Mouse (Mus musculus): ENCODE measurements around the gene Cct7. TPM values are rescaled to one million over a fixed set of nuclear protein-coding genes. Genes with fewer than 3 reads are reported as not detected.

The Cct7 gene
- 224 and 249 TPM in 2 replicates for polyA plus RNA-seq (2015; fragmentation: Nextera tagmentation; extraction: Ambion mirVana)

- under 1% methylated on average over 96 of the region's 96 CpGs for WGBS (ENCODE audit: insufficient replicate concordance)
- Histone ChIP-seq H3K4me3 (ENCODE audit: low read depth, low read length) (peak within 1 kb of the TSS; percentile 80), H3K9ac (ENCODE audit: low read depth, low read length) (peak within 1 kb of the TSS; percentile 91), H3K27me3 (ENCODE audit: control insufficient read depth, insufficient read depth, low read depth, low read length) (no peaks in the 10 kb centered on the region), H3K36me3 (ENCODE audit: control insufficient read depth, insufficient read depth) (no peaks in the 10 kb centered on the region), H3K9me3 (replicated peaks; ENCODE audit: control insufficient read depth, low read length) (no peaks in the 10 kb centered on the region), H3K4me1 (ENCODE audit: control insufficient read depth, low read depth, low read length) (peaks cover 29% of the 10 kb centered on the region), H3K27ac (ENCODE audit: low read length) (peak within 1 kb of the TSS; percentile 96), H3K4me2 (ENCODE audit: low read depth, low read length) (peak within 1 kb of the TSS; percentile 100)
- peak; percentile 94 for ATAC-seq (ENCODE audit: low read depth)
Observed at GRCm38 (mm10) chr6:85450697-85451663, at the start of gene Cct7. Cct7 (plus strand) TSS chr6:85451514.

DNA sequence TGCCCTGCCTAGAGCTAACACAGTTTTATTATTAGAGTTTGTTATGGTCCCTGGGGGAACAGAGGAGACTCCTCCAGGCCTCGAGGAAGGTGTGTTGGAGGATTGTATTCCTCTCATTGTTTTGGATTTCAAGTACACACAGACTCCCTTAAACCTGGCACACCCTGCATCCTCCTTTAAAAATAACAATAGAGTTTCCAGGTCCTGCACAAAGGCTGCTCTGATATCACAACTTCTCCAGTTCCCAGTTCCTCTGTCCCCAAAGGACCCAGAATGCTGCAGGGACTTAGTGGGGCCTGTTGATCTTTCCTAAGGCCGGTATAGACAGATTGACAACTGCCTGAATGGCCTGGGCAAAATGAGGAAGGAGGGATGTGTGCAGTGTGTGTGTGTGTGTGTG lies 48.7 kb upstream of the Cct7 start:
- 25% methylated on average over 2 of the region's 2 CpGs for WGBS (ENCODE audit: insufficient replicate concordance)
- H3K4me2 ChIP-seq (ENCODE audit: low read depth, low read length) = no peak overlapping the region
- no peak overlapping the region for H3K27ac ChIP-seq (ENCODE audit: low read length)
- no peaks in the 10 kb centered on the region for H3K36me3 ChIP-seq (ENCODE audit: control insufficient read depth, insufficient read depth)
- H3K4me3 ChIP-seq (ENCODE audit: low read depth, low read length) = no peak overlapping the region
- no peak for ATAC-seq (ENCODE audit: low read depth)
- H3K9ac ChIP-seq (ENCODE audit: low read depth, low read length) = no peak overlapping the region
- peaks cover 10% of the 10 kb centered on the region for H3K27me3 ChIP-seq (ENCODE audit: control insufficient read depth, insufficient read depth, low read depth, low read length)
- no peaks in the 10 kb centered on the region for H3K9me3 ChIP-seq (replicated peaks; ENCODE audit: control insufficient read depth, low read length)
- no peaks in the 10 kb centered on the region for H3K4me1 ChIP-seq (ENCODE audit: control insufficient read depth, low read depth, low read length)

DNA sequence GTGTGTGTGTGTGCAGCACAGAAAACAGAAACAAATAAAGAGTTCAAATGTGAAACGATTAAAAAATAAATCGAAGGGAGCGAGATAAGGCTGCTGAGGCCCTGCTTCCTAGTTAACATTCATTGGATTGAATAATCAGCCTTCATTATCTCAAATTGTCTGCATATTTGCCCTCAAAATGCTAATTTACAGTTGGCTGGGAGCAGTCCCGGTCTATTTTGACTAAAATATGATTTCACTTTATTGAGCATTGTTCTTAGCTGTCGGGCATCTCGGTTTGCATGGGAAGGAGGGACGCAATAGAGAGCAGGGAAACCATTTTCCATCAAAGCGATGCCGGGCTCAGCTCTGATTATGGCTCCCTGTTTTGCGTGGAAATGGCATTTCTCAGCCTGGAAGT lies 48.3 kb upstream of the Cct7 start:
- Histone ChIP-seq H3K4me3 (ENCODE audit: low read depth, low read length) (no peak overlapping the region), H3K9ac (ENCODE audit: low read depth, low read length) (no peak overlapping the region), H3K4me2 (ENCODE audit: low read depth, low read length) (no peak overlapping the region), H3K4me1 (ENCODE audit: control insufficient read depth, low read depth, low read length) (no peaks in the 10 kb centered on the region), H3K27ac (ENCODE audit: low read length) (no peak overlapping the region), H3K9me3 (replicated peaks; ENCODE audit: control insufficient read depth, low read length) (no peaks in the 10 kb centered on the region), H3K36me3 (ENCODE audit: control insufficient read depth, insufficient read depth) (no peaks in the 10 kb centered on the region), H3K27me3 (ENCODE audit: control insufficient read depth, insufficient read depth, low read depth, low read length) (peaks cover 14% of the 10 kb centered on the region)
- no peak for ATAC-seq (ENCODE audit: low read depth)
- 65% methylated on average over 10 of the region's 10 CpGs for WGBS (ENCODE audit: insufficient replicate concordance)

DNA sequence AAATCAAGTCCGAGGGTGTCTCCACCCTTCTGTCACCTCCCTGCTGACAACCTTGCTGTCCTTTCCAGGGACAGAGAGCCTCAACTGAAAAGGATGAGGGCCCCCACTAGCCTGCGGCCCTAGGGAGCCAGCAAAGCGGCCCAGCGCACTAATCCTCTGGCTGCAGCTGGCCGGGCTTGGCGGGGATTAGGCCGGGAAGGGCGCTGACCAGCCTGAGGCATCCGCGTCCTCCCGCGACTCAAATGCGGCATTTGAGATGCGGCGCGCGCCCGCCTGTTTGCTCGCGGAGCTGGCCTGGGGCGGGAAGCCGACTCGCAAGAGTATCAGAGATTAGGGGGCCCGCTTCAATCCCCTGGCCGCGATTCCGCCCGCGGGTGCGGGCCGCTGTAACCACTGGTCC lies 42.3 kb upstream of the Cct7 start:
- H3K4me2 ChIP-seq (ENCODE audit: low read depth, low read length) = no peak overlapping the region

DNA sequence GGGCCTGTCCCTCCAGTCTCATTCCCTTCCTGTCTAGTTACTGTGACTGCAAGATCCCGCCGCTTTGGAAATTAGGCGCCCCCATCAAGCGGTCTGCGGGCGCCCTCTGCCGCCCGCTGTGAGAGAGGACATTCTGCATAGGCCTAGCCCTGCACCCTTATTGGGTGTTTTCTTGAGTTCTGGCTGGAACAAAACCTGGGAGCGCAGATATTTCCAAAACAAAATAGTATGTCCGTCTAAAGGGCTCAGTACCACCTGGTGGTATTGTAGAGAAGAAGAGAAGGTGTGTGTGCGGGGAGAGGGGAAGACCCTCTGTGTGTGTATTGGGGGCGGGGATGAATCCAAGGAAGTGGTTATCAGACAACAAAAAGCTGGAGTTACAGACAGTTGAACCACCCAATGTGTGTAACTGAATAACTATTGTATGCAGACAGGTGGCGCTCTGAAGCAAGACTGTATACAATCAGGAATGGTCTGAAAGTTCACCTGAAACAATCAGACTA lies 40.5 kb upstream of the Cct7 start:
- Histone ChIP-seq H3K36me3 (ENCODE audit: control insufficient read depth, insufficient read depth) (no peaks in the 10 kb centered on the region), H3K9me3 (replicated peaks; ENCODE audit: control insufficient read depth, low read length) (no peaks in the 10 kb centered on the region), H3K27me3 (ENCODE audit: control insufficient read depth, insufficient read depth, low read depth, low read length) (peaks cover 40% of the 10 kb centered on the region), H3K4me3 (ENCODE audit: low read depth, low read length) (no peak overlapping the region), H3K4me1 (ENCODE audit: control insufficient read depth, low read depth, low read length) (no peaks in the 10 kb centered on the region), H3K9ac (ENCODE audit: low read depth, low read length) (no peak overlapping the region), H3K4me2 (ENCODE audit: low read depth, low read length) (no peak overlapping the region), H3K27ac (ENCODE audit: low read length) (no peak overlapping the region)
- no peak for ATAC-seq (ENCODE audit: low read depth)
- WGBS (ENCODE audit: insufficient replicate concordance) = 6% methylated on average over 13 of the region's 13 CpGs

More for the DNA sequence above, 42.3 kb upstream of the Cct7 start:
- Histone ChIP-seq H3K27me3 (ENCODE audit: control insufficient read depth, insufficient read depth, low read depth, low read length) (peaks cover 41% of the 10 kb centered on the region), H3K4me1 (ENCODE audit: control insufficient read depth, low read depth, low read length) (no peaks in the 10 kb centered on the region), H3K27ac (ENCODE audit: low read length) (no peak overlapping the region), H3K9me3 (replicated peaks; ENCODE audit: control insufficient read depth, low read length) (no peaks in the 10 kb centered on the region), H3K4me3 (ENCODE audit: low read depth, low read length) (no peak overlapping the region), H3K9ac (ENCODE audit: low read depth, low read length) (no peak overlapping the region), H3K36me3 (ENCODE audit: control insufficient read depth, insufficient read depth) (no peaks in the 10 kb centered on the region)
- ATAC-seq (ENCODE audit: low read depth) = no peak
- 2% methylated on average over 31 of the region's 31 CpGs for WGBS (ENCODE audit: insufficient replicate concordance)

- H3K9ac ChIP-seq (ENCODE audit: low read depth, low read length) = no peak overlapping the region
- H3K4me3 ChIP-seq (ENCODE audit: low read depth, low read length) = no peak overlapping the region
- H3K4me1 ChIP-seq (ENCODE audit: control insufficient read depth, low read depth, low read length) = no peaks in the 10 kb centered on the region
- H3K4me2 ChIP-seq (ENCODE audit: low read depth, low read length) = no peak overlapping the region
- H3K9me3 ChIP-seq (replicated peaks; ENCODE audit: control insufficient read depth, low read length) = no peaks in the 10 kb centered on the region
- H3K27ac ChIP-seq (ENCODE audit: low read length) = no peak overlapping the region
- no peak for ATAC-seq (ENCODE audit: low read depth)
- peaks cover 2% of the 10 kb centered on the region; the same call in 1 of the 2 replicates for H3K27me3 ChIP-seq (ENCODE audit: control insufficient read depth, insufficient read depth, low read depth, low read length)
- no peaks in the 10 kb centered on the region for H3K36me3 ChIP-seq (ENCODE audit: control insufficient read depth, insufficient read depth)
- WGBS (ENCODE audit: insufficient replicate concordance) = 36% methylated on average over 3 of the region's 3 CpGs
Observed at GRCm38 (mm10) chr6:85415829-85416228, 35.5 kb upstream of the Cct7 start.

DNA sequence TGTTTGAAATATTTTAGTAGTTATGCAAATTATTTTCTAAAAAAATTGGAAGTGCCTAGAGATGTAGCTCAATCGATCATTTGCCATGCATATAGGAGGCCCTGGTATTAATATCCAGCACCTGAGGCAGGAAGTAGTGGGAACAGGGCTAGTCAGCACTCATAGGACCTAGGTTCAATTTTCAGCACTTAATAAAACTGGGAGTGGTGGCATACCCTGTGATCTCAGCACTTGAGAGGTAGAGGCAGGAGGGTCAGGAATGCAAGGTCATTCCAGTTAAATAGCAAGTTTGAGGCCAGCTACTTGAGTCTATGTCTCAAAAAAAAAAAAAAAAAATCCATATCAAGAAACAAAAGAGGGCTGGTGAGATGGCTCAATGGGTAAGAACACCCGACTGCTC lies 32.2 kb upstream of the Cct7 start:
- no peak overlapping the region for H3K4me3 ChIP-seq (ENCODE audit: low read depth, low read length)
- no peaks in the 10 kb centered on the region for H3K36me3 ChIP-seq (ENCODE audit: control insufficient read depth, insufficient read depth)
- no peak overlapping the region for H3K9ac ChIP-seq (ENCODE audit: low read depth, low read length)
- no peak overlapping the region for H3K27ac ChIP-seq (ENCODE audit: low read length)
- no peaks in the 10 kb centered on the region for H3K4me1 ChIP-seq (ENCODE audit: control insufficient read depth, low read depth, low read length)
- peaks cover 8% of the 10 kb centered on the region for H3K27me3 ChIP-seq (ENCODE audit: control insufficient read depth, insufficient read depth, low read depth, low read length)
- ATAC-seq (ENCODE audit: low read depth) = no peak
- H3K4me2 ChIP-seq (ENCODE audit: low read depth, low read length) = no peak overlapping the region
- H3K9me3 ChIP-seq (replicated peaks; ENCODE audit: control insufficient read depth, low read length) = no peaks in the 10 kb centered on the region
- WGBS (ENCODE audit: insufficient replicate concordance) = 68% methylated on average over 2 of the region's 2 CpGs

GRCm38 (mm10) chr6:85423836-85424379 lies 27.4 kb upstream of the Cct7 start, which contains the start of gene Noto:
Noto (plus strand) TSS chr6:85423886.
- ATAC-seq (ENCODE audit: low read depth) = no peak
- Histone ChIP-seq H3K36me3 (ENCODE audit: control insufficient read depth, insufficient read depth) (no peaks in the 10 kb centered on the region), H3K27me3 (ENCODE audit: control insufficient read depth, insufficient read depth, low read depth, low read length) (peaks cover 7% of the 10 kb centered on the region)

More at GRCm38 (mm10) chr6:85423836-85424379, 27.4 kb upstream of the Cct7 start, which contains the start of gene Noto:
- Histone ChIP-seq H3K4me2 (ENCODE audit: low read depth, low read length) (no peak within 1 kb of the TSS), H3K9me3 (replicated peaks; ENCODE audit: control insufficient read depth, low read length) (no peaks in the 10 kb centered on the region), H3K4me3 (ENCODE audit: low read depth, low read length) (no peak within 1 kb of the TSS), H3K27ac (ENCODE audit: low read length) (no peak within 1 kb of the TSS), H3K9ac (ENCODE audit: low read depth, low read length) (no peak within 1 kb of the TSS), H3K4me1 (ENCODE audit: control insufficient read depth, low read depth, low read length) (no peaks in the 10 kb centered on the region)
- 17% methylated on average over 28 of the region's 28 CpGs for whole genome bisulfite sequencing (ENCODE audit: insufficient replicate concordance)

Data from liver, embryonic 16.5 days (tissue).